ENCODE assay signal across 15 mouse cellular contexts in genomic region chr5:133576595-133576994, GRCm38 (mm10).
"Had no signal": no experiment of that assay in that cellular context is flagged by ENCODE, and none has a peak within 500 bp of the region (broad histone marks: within the 10 kb centered on the region; RNA-seq: fewer than 3 reads in every experiment).

No protein-coding gene starts in this region.

- H3K4me3 ChIP-seq: left cerebral cortex, adult 2 months; limb, embryonic 12.5 days; liver, embryonic 13.5 days; lung, embryonic 15.5 days; megakaryocyte, embryonic 14.5 days; midbrain, embryonic 12.5 days; neural tube, embryonic 12.5 days had no signal

- H3K4me1 ChIP-seq: liver, embryonic 13.5 days; lung, embryonic 15.5 days; megakaryocyte, embryonic 14.5 days; midbrain, embryonic 12.5 days had no signal

- DNase-seq: kidney, adult 2 months; kidney, postnatal 4 days; liver; liver, embryonic 13.5 days; liver, postnatal 0 days; lung, postnatal 14 days; right cerebral cortex, postnatal 25 days; thymus, postnatal 36 days had no signal

- ATAC-seq: liver, postnatal 0 days had no signal

- H3K27ac ChIP-seq: left cerebral cortex, adult 2 months; limb, embryonic 12.5 days; liver, embryonic 13.5 days; lung, embryonic 15.5 days; macrophage; midbrain, embryonic 12.5 days; neural tube, embryonic 12.5 days had no signal

- H3K9ac ChIP-seq: limb, embryonic 12.5 days; liver, embryonic 13.5 days; liver, postnatal 0 days; lung, embryonic 15.5 days; midbrain, embryonic 12.5 days; neural tube, embryonic 12.5 days had no signal

- H3K9me3 ChIP-seq: limb, embryonic 12.5 days; lung, embryonic 15.5 days; midbrain, embryonic 12.5 days; neural tube, embryonic 12.5 days had no signal

- H3K36me3 ChIP-seq: limb, embryonic 12.5 days; liver, embryonic 13.5 days; lung, embryonic 15.5 days; midbrain, embryonic 12.5 days; neural tube, embryonic 12.5 days had no signal

- H3K4me2 ChIP-seq: limb, embryonic 12.5 days; liver, embryonic 13.5 days; lung, embryonic 15.5 days; midbrain, embryonic 12.5 days; neural tube, embryonic 12.5 days had no signal

- H3K27me3 ChIP-seq: limb, embryonic 12.5 days; liver, embryonic 13.5 days; lung, embryonic 15.5 days; megakaryocyte, embryonic 14.5 days; midbrain, embryonic 12.5 days; neural tube, embryonic 12.5 days had no signal
